Mouse (Mus musculus): ENCODE data around the gene Plxnb2.

- TF ChIP-seq GATA1 (IDR thresholded peaks at IDR 0.05; ENCODE audit: borderline replicate concordance, low read length), result no peak
- TF ChIP-seq FLI1 (IDR thresholded peaks at IDR 0.05; ENCODE audit: low read length), result no peak
Observed at GRCm38 (mm10) chr15:89145813-89146350, 34.7 kb downstream of the Plxnb2 start.

Data from megakaryocyte, embryonic 14.5 days (primary cell).